In genomic region chr2:121414139-121414685, GRCm38 (mm10) we compare ENCODE assay signal across 8 mouse cellular contexts. TPM values are rescaled to one million over a fixed set of nuclear protein-coding genes. Genes with fewer than 3 reads are reported as not detected.
A peak's percentile ranks its signal among the peaks of the same experiment; 100 is the strongest.
DNase-seq lines count a peak whose midpoint lies in the region; ATAC-seq lines count a peak whose summit lies in the region.

No protein-coding gene starts in this region.

- under 1% methylated on average over 32 of the region's 32 CpGs for WGBS in limb, embryonic 10.5 days
- 1% methylated on average over 32 of the region's 32 CpGs for WGBS in midbrain, embryonic 11.5 days

- H3K9me3 ChIP-seq in limb, embryonic 10.5 days (replicated peaks): no peaks in the 10 kb centered on the region
- no peaks in the 10 kb centered on the region for H3K9me3 ChIP-seq in midbrain, embryonic 11.5 days (ENCODE audit: control insufficient read depth, low read length)

- H3K4me2 ChIP-seq in midbrain, embryonic 11.5 days: peak overlapping the region; percentile 76

- DNase-seq in heart, adult 9 months (ENCODE audit: low spot score in 2 of 2): peak; percentile 29 to 46
- no peak for DNase-seq in heart, postnatal 36 days
- peak; percentile 10 to 21 for DNase-seq in CD8-positive naive resting alpha-beta T cell, adult 2 months (ENCODE audit: low read depth in 2 of 2, low spot score in 2 of 2)
- DNase-seq in c-Kit-positive CD71-negative TER-119-negative erythroid progenitor cells, embryonic 14.5 days (ENCODE audit: low read depth): peak; percentile 52
- DNase-seq in limb, embryonic 10.5 days (ENCODE audit: low spot score): no peak
- DNase-seq in midbrain, embryonic 11.5 days (ENCODE audit: low spot score, missing footprints): peak; percentile 91
- DNase-seq in ovary, adult 18-20 months (ENCODE audit: low spot score): no peak

- intact Hi-C loops in heart, postnatal 36 days (cut with DNase I): loop anchor here (5.0 kb wide), 1 partner anchor 33 kb away; the partner anchor contains the start of gene Serf2

- peak overlapping the region; percentile 98 for H3K27ac ChIP-seq in limb, embryonic 10.5 days
- H3K27ac ChIP-seq in midbrain, embryonic 11.5 days (ENCODE audit: low read depth, low read length): peak overlapping the region; percentile 96

- no peaks in the 10 kb centered on the region for H3K27me3 ChIP-seq in limb, embryonic 10.5 days (ENCODE audit: low read depth, poor library complexity, severe bottlenecking)
- H3K27me3 ChIP-seq in midbrain, embryonic 11.5 days (ENCODE audit: control insufficient read depth, insufficient read depth, low read length): no peaks in the 10 kb centered on the region

- H3K4me3 ChIP-seq in limb, embryonic 10.5 days: peak overlapping the region; percentile 88
- peak overlapping the region; percentile 99 for H3K4me3 ChIP-seq in midbrain, embryonic 11.5 days (ENCODE audit: low read depth, low read length)

- H3K9ac ChIP-seq in midbrain, embryonic 11.5 days (ENCODE audit: low read length): peak overlapping the region; percentile 99

- peaks cover 38% of the 10 kb centered on the region for H3K36me3 ChIP-seq in limb, embryonic 10.5 days
- H3K36me3 ChIP-seq in midbrain, embryonic 11.5 days (ENCODE audit: control insufficient read depth, insufficient read depth, low read length): peaks cover 8% of the 10 kb centered on the region; the same call in 1 of the 2 replicates

- peaks cover 20% of the 10 kb centered on the region for H3K4me1 ChIP-seq in limb, embryonic 10.5 days
- peaks cover 16% of the 10 kb centered on the region for H3K4me1 ChIP-seq in midbrain, embryonic 11.5 days (ENCODE audit: control insufficient read depth, insufficient read depth, low read length)

- peak; percentile 23 for ATAC-seq in granulocyte monocyte progenitor cell, adult 5-6 weeks (replicated peaks; ENCODE audit: poor library complexity, severe bottlenecking)
- ATAC-seq in midbrain, embryonic 11.5 days (ENCODE audit: low FRiP score): peak; percentile 55

RNA-seq across cellular contexts. Expression of gene Catsper2, which starts 0.6 kb away (rescaled TPM):
- 1 to 10 TPM; 3.9 to 4.4 TPM for total RNA-seq in heart, postnatal 36 days (2021)
- total RNA-seq in granulocyte monocyte progenitor cell, adult 5-6 weeks (2014; fragmentation: Nextera tagmentation): 1.3 TPM in 2 replicates
- total RNA-seq in granulocyte monocyte progenitor cell, adult 5-6 weeks (2017): 1.8 and 1.9 TPM in 2 replicates
- 2.3 and 2.9 TPM in 2 replicates for polyA plus RNA-seq in limb, embryonic 10.5 days (2016; fragmentation: Nextera tagmentation; extraction: Ambion mirVana)
- 1.6 and 2.0 TPM in 2 replicates for polyA plus RNA-seq in midbrain, embryonic 11.5 days (2014; fragmentation: Nextera tagmentation; extraction: Ambion mirVana)

RNA-seq across cellular contexts. Expression of gene Pdia3, which starts 0.6 kb away (rescaled TPM):
- total RNA-seq in heart, postnatal 36 days (2021): 100 to 1,000 TPM; 121 to 152 TPM
- total RNA-seq in granulocyte monocyte progenitor cell, adult 5-6 weeks (2014; fragmentation: Nextera tagmentation): 315 and 355 TPM in 2 replicates
- 423 and 509 TPM in 2 replicates for total RNA-seq in granulocyte monocyte progenitor cell, adult 5-6 weeks (2017)
- 603 and 646 TPM in 2 replicates for polyA plus RNA-seq in limb, embryonic 10.5 days (2016; fragmentation: Nextera tagmentation; extraction: Ambion mirVana)
- polyA plus RNA-seq in midbrain, embryonic 11.5 days (2014; fragmentation: Nextera tagmentation; extraction: Ambion mirVana): 505 and 510 TPM in 2 replicates

RNA-seq across cellular contexts. Expression of gene Strc, which starts 27.2 kb away (rescaled TPM):
- total RNA-seq in heart, postnatal 36 days (2021): not detected
- total RNA-seq in granulocyte monocyte progenitor cell, adult 5-6 weeks (2014; fragmentation: Nextera tagmentation): not detected in 2 replicates
- not detected in 2 replicates for total RNA-seq in granulocyte monocyte progenitor cell, adult 5-6 weeks (2017)
- not detected in 2 replicates for polyA plus RNA-seq in limb, embryonic 10.5 days (2016; fragmentation: Nextera tagmentation; extraction: Ambion mirVana)
- not detected in 2 replicates for polyA plus RNA-seq in midbrain, embryonic 11.5 days (2014; fragmentation: Nextera tagmentation; extraction: Ambion mirVana)

RNA-seq across cellular contexts. Expression of gene Ell3, which starts 29.9 kb away (rescaled TPM):
- total RNA-seq in heart, postnatal 36 days (2021): not detected
- not detected in 2 replicates for total RNA-seq in granulocyte monocyte progenitor cell, adult 5-6 weeks (2014; fragmentation: Nextera tagmentation)
- not detected in 2 replicates for total RNA-seq in granulocyte monocyte progenitor cell, adult 5-6 weeks (2017)
- 6.4 and 8.1 TPM in 2 replicates for polyA plus RNA-seq in limb, embryonic 10.5 days (2016; fragmentation: Nextera tagmentation; extraction: Ambion mirVana)
- 2.2 and 2.5 TPM in 2 replicates for polyA plus RNA-seq in midbrain, embryonic 11.5 days (2014; fragmentation: Nextera tagmentation; extraction: Ambion mirVana)

RNA-seq across cellular contexts. Expression of gene Serf2, which starts 34.8 kb away (rescaled TPM):
- 100 to 1,000 TPM; 376 to 394 TPM for total RNA-seq in heart, postnatal 36 days (2021)
- 530 and 577 TPM in 2 replicates for total RNA-seq in granulocyte monocyte progenitor cell, adult 5-6 weeks (2014; fragmentation: Nextera tagmentation)
- total RNA-seq in granulocyte monocyte progenitor cell, adult 5-6 weeks (2017): 211 and 218 TPM in 2 replicates
- 472 and 490 TPM in 2 replicates for polyA plus RNA-seq in limb, embryonic 10.5 days (2016; fragmentation: Nextera tagmentation; extraction: Ambion mirVana)
- 467 and 471 TPM in 2 replicates for polyA plus RNA-seq in midbrain, embryonic 11.5 days (2014; fragmentation: Nextera tagmentation; extraction: Ambion mirVana)

Comparison
In these comparisons a context has a peak if more than half of its experiments do, and no peak if none do; other contexts are left out.
1. DNase-seq: peak in heart, adult 9 months (2 of 2), CD8-positive naive resting alpha-beta T cell, adult 2 months (2 of 2), c-Kit-positive CD71-negative TER-119-negative erythroid progenitor cells, embryonic 14.5 days (single experiment) and midbrain, embryonic 11.5 days (single experiment); none in heart, postnatal 36 days (0 of 2), limb, embryonic 10.5 days (single experiment) and ovary, adult 18-20 months (single experiment).